Mouse (Mus musculus) ES-CJ7 (cell line): ENCODE data around the gene Olfr1291-ps1.

ENCODE experiments used
- DNase-seq: peaks from one replicate; pipeline ENCODE4 v3.0.0; 2011; ENCODE audit warnings: low read depth, low spot score

The Olfr1291-ps1 gene

DNA sequence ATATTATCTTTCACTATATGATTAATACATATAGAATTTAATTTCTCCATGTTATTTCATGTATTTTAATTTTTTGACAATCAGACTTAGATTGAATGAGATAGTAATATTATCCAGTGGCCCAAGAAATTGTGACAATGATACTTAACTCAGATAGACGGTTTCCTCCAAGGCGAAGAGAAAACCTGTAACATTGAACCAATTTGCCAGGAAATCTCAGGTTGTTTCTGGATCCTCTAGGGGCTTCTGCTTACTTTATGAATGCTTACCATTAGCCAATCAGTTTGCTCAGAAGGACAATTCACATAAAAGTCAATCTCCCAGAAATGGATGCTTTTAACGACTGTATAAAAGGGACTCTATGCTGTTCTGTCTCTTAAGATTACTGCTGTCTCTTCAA, at the start of gene Olfr1291-ps1:
Gene Olfr1291-ps1, plus strand, starts transcription at position 301 of the 400 bp plus-strand sequence.
- no peak for DNase-seq

DNA sequence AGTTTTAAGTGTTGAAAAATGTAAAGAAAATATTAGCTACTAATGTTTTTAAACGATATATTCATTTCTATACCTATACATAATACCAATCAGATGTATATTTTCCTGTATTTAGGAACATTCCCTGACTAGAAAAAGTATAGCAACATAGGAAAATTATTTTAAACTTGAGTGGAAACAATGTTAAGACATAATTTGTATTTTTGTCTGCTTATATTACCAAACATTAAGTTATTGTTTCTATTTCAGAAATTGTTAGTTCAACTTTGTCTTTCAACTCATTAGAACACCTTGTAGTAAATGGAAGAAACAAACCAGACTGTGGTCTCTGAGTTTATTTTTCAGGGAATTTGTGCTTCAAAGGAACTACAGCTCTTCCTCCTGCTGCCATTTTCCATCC, 48.1 kb upstream of the Olfr1291-ps1 start, which contains the start of gene Olfr1287:
Gene Olfr1287, plus strand, starts transcription at position 301 of the 400 bp plus-strand sequence.
- no peak for DNase-seq

DNA sequence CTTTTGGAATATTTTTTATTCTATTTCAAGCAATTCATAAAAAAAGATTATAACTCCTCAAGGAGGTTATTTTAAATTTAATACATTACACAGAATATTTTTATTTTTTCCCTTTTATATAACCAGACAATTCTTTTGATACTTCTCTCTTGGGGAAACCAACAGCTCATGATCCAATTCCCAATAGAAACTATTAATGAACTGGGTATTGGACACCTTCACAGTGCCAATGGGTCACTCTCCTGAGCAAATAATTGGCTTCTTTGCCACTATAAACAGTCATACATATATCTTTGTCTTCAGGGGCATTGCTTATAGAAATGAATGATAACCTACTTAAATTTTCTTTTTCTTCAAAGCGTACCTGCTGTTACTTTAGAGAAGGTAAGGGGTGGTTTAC, 23.2 kb upstream of the Olfr1291-ps1 start, which contains the start of gene Olfr1288:
Gene Olfr1288, plus strand, starts transcription at position 301 of the 400 bp plus-strand sequence.
- DNase-seq = no peak

DNA sequence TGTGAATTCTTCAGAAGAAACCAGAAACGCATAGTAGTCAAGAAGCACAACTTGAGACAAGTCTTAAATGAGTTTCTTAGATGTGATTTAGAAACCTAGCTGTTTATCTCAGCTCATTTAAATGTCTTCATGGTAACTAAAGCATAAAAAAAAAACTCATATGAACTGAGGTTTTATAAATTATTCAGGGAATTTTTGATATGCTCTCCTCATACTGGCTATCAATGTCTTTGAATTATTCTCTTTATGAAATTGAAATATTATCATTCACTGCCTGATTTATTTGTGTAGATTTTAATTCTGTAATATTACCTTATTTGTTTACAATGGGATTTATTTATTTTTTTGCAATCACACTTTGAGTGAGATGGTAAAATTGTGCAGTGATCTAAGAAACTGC, 16.5 kb upstream of the Olfr1291-ps1 start, which contains the start of gene Olfr1289:
Gene Olfr1289, plus strand, starts transcription at position 301 of the 400 bp plus-strand sequence.
- DNase-seq = no peak

DNA sequence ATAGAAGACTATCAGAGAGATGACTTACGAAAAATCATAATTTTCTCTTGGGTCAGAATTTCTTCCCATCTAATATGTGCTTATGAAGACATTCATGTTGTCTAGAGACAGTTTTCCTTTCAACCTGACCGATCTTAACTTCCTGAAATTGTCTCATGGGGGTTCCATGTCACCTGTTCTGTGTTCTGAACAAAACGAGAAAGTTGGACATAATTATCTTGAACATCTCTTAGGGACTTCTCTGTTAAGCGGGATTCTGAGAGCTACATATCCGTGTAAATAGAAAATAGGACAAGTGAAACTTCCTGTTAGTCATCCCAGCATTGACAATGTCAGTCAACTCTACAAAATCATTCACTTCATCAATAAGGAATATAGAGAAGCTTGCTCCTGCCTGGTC, 3.3 kb upstream of the Olfr1291-ps1 start, which contains the start of gene Olfr1290:
Gene Olfr1290, minus strand, starts transcription at position 101 of the 400 bp plus-strand sequence.
- no peak for DNase-seq

DNA sequence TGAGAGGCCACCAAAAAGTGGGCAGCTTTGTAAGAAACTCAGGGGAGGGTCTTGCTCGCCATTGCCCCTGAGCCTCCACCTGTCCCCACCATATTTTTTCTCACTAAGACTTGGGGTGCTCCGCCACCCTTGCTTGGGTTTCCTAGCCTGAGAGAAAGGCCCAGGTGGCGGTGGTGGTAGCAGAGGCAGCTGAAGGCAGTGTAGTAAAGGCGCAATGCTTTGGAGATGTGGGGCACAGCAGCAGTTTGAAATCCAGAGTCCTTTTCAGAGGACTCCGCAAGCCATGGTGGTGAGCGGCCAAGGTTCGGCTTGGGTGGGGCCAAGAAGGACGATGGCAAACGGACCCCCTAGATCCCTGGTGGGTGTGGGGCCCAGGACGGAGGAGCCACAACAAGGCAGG, 20.5 kb downstream of the Olfr1291-ps1 start:
- DNase-seq = no peak

DNA sequence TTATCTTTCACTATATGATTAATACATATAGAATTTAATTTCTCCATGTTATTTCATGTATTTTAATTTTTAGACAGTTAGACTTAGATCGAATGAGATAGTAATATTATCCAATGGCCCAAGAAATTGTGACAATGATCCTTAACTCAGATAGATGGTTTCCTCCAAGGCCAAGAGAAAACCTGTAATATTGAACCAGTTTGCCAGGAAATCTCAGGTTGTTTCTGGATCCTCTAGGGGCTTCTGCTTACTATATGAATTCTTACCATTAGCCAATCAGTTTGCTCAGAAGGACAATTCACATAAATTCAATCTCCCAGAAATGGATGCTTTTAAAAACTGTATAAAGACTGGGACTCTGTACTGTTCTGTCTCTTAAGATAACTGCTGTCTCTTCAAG, 27.9 kb downstream of the Olfr1291-ps1 start, which contains the start of gene Olfr1293-ps:
Gene Olfr1293-ps, plus strand, starts transcription at position 301 of the 400 bp plus-strand sequence.
- DNase-seq = no peak

DNA sequence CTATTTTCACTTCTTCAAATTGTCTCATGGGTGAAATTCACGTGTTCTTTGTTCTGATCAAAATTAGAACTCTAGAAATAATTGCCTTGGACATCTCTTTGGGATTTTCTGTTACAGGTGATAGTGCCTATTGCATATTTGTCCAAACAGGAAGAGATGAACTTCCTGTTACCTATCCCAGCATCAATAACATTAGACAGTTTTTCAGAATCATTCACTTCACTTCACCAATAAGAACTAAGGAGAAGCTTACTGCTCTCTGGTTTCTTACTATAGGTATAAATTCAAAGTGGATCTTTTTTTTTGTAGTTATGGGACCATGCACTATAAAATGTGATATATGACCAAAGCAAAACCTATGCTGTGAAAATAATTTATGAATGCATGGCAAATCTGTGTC, 43.2 kb downstream of the Olfr1291-ps1 start, which contains the start of gene Olfr1294:
Gene Olfr1294, minus strand, starts transcription at position 101 of the 400 bp plus-strand sequence.
- DNase-seq = no peak
